Mouse (Mus musculus): ENCODE results near the gene Slc30a10. TPM values are rescaled to one million over a fixed set of nuclear protein-coding genes. Genes with fewer than 3 reads are reported as not detected.

Slc30a10 gene
- polyA plus RNA-seq, 1 experiment, result not detected

GRCm38 (mm10) chr1:185454955-185455701 is 480 bp downstream of the Slc30a10 start:
- TF ChIP-seq USF1 (IDR thresholded peaks at IDR 0.05; ENCODE audit: low read depth), result no peak
- no peak for TF ChIP-seq TCF3 (IDR thresholded peaks at IDR 0.05; ENCODE audit: insufficient read length, low read depth)
- no peak for TF ChIP-seq MAX (IDR thresholded peaks at IDR 0.05; ENCODE audit: low read depth)
- TF ChIP-seq E2F4 (IDR thresholded peaks at IDR 0.05; ENCODE audit: insufficient read depth), result no peak
- no peak overlapping the region for H3K4me2 ChIP-seq (ENCODE audit: low read depth)
- no peak overlapping the region for H3ac ChIP-seq (ENCODE audit: control insufficient read depth, insufficient read length)
- H3K79me2 ChIP-seq (ENCODE audit: control insufficient read depth, insufficient read depth), result no peaks in the 10 kb centered on the region
- no peaks in the 10 kb centered on the region for H3K36me3 ChIP-seq (ENCODE audit: control insufficient read depth, insufficient read depth)
- peaks cover 36% of the 10 kb centered on the region for H3K27me3 ChIP-seq (ENCODE audit: control insufficient read depth, insufficient read depth, insufficient read length)
- no peak overlapping the region for H3K4me3 ChIP-seq

- Histone ChIP-seq H3K27me3 (ENCODE audit: control insufficient read depth, insufficient read depth, insufficient read length) (peaks cover 34% of the 10 kb centered on the region), H3K4me2 (ENCODE audit: low read depth) (no peak overlapping the region)
Observed at GRCm38 (mm10) chr1:185456327-185456726, 1.7 kb downstream of the Slc30a10 start.

GRCm38 (mm10) chr1:185460096-185460495 is 5.4 kb downstream of the Slc30a10 start:
- Histone ChIP-seq H3K4me2 (ENCODE audit: low read depth) (no peak overlapping the region), H3K36me3 (ENCODE audit: control insufficient read depth, insufficient read depth) (no peaks in the 10 kb centered on the region), H3K4me3 (no peak overlapping the region), H3K27me3 (ENCODE audit: control insufficient read depth, insufficient read depth, insufficient read length) (peaks cover 50% of the 10 kb centered on the region), H3K79me2 (ENCODE audit: control insufficient read depth, insufficient read depth) (no peaks in the 10 kb centered on the region), H3ac (ENCODE audit: control insufficient read depth, insufficient read length) (no peak overlapping the region)
- TF ChIP-seq SRF (IDR thresholded peaks at IDR 0.05; ENCODE audit: control insufficient read depth, insufficient read length, low read depth) (no peak), POLR2AphosphoS2 (IDR thresholded peaks at IDR 0.05; ENCODE audit: insufficient read length, low read depth) (no peak), REST (IDR thresholded peaks at IDR 0.05; ENCODE audit: insufficient read depth, insufficient read length) (no peak), MAX (IDR thresholded peaks at IDR 0.05; ENCODE audit: low read depth) (no peak), USF1 (IDR thresholded peaks at IDR 0.05; ENCODE audit: low read depth) (no peak), CEBPB (IDR thresholded peaks at IDR 0.05; ENCODE audit: insufficient read depth, poor library complexity, severe bottlenecking) (no peak), MYOG (IDR thresholded peaks at IDR 0.05; ENCODE audit: control insufficient read depth in 1 of 3, insufficient read depth in 1 of 3, insufficient read length in 2 of 3, low read depth in 2 of 3) (no peak), TCF12 (IDR thresholded peaks at IDR 0.05; ENCODE audit: insufficient read depth, poor library complexity, severe bottlenecking) (no peak), MYOD1 (IDR thresholded peaks at IDR 0.05; ENCODE audit: control insufficient read depth in 1 of 3, insufficient read length in 2 of 3, low read depth in 2 of 3) (no peak), E2F4 (IDR thresholded peaks at IDR 0.05; ENCODE audit: insufficient read depth) (no peak), TCF3 (IDR thresholded peaks at IDR 0.05; ENCODE audit: insufficient read length, low read depth) (no peak), POLR2A (IDR thresholded peaks at IDR 0.05; ENCODE audit: insufficient read length, low read depth) (no peak)

More at GRCm38 (mm10) chr1:185456327-185456726, 1.7 kb downstream of the Slc30a10 start:
- TF ChIP-seq SRF (IDR thresholded peaks at IDR 0.05; ENCODE audit: control insufficient read depth, insufficient read length, low read depth), result no peak
- TF ChIP-seq USF1 (IDR thresholded peaks at IDR 0.05; ENCODE audit: low read depth), result no peak
- no peak for TF ChIP-seq TCF3 (IDR thresholded peaks at IDR 0.05; ENCODE audit: insufficient read length, low read depth)
- no peak for TF ChIP-seq REST (IDR thresholded peaks at IDR 0.05; ENCODE audit: insufficient read depth, insufficient read length)
- no peak for TF ChIP-seq MYOD1 (IDR thresholded peaks at IDR 0.05; ENCODE audit: control insufficient read depth in 1 of 3, insufficient read length in 2 of 3, low read depth in 2 of 3)
- TF ChIP-seq POLR2AphosphoS2 (IDR thresholded peaks at IDR 0.05; ENCODE audit: insufficient read length, low read depth), result no peak
- no peak for TF ChIP-seq MYOG (IDR thresholded peaks at IDR 0.05; ENCODE audit: control insufficient read depth in 1 of 3, insufficient read depth in 1 of 3, insufficient read length in 2 of 3, low read depth in 2 of 3)
- no peak for TF ChIP-seq E2F4 (IDR thresholded peaks at IDR 0.05; ENCODE audit: insufficient read depth)
- TF ChIP-seq TCF12 (IDR thresholded peaks at IDR 0.05; ENCODE audit: insufficient read depth, poor library complexity, severe bottlenecking), result no peak
- no peak for TF ChIP-seq CEBPB (IDR thresholded peaks at IDR 0.05; ENCODE audit: insufficient read depth, poor library complexity, severe bottlenecking)
- TF ChIP-seq POLR2A (IDR thresholded peaks at IDR 0.05; ENCODE audit: insufficient read length, low read depth), result no peak
- TF ChIP-seq MAX (IDR thresholded peaks at IDR 0.05; ENCODE audit: low read depth), result no peak
- no peaks in the 10 kb centered on the region for H3K36me3 ChIP-seq (ENCODE audit: control insufficient read depth, insufficient read depth)
- no peak overlapping the region for H3K4me3 ChIP-seq
- H3ac ChIP-seq (ENCODE audit: control insufficient read depth, insufficient read length), result no peak overlapping the region
- H3K79me2 ChIP-seq (ENCODE audit: control insufficient read depth, insufficient read depth), result no peaks in the 10 kb centered on the region

- no peak overlapping the region for H3K4me3 ChIP-seq
- H3K36me3 ChIP-seq (ENCODE audit: control insufficient read depth, insufficient read depth), result no peaks in the 10 kb centered on the region
- peaks cover 45% of the 10 kb centered on the region for H3K27me3 ChIP-seq (ENCODE audit: control insufficient read depth, insufficient read depth, insufficient read length)
- TF ChIP-seq TCF3 (IDR thresholded peaks at IDR 0.05; ENCODE audit: insufficient read length, low read depth) (no peak), REST (IDR thresholded peaks at IDR 0.05; ENCODE audit: insufficient read depth, insufficient read length) (no peak), MAX (IDR thresholded peaks at IDR 0.05; ENCODE audit: low read depth) (no peak), USF1 (IDR thresholded peaks at IDR 0.05; ENCODE audit: low read depth) (no peak), CEBPB (IDR thresholded peaks at IDR 0.05; ENCODE audit: insufficient read depth, poor library complexity, severe bottlenecking) (no peak), MYOG (IDR thresholded peaks at IDR 0.05; ENCODE audit: control insufficient read depth in 1 of 3, insufficient read depth in 1 of 3, insufficient read length in 2 of 3, low read depth in 2 of 3) (no peak), MYOD1 (IDR thresholded peaks at IDR 0.05; ENCODE audit: control insufficient read depth in 1 of 3, insufficient read length in 2 of 3, low read depth in 2 of 3) (no peak), TCF12 (IDR thresholded peaks at IDR 0.05; ENCODE audit: insufficient read depth, poor library complexity, severe bottlenecking) (no peak), POLR2AphosphoS2 (IDR thresholded peaks at IDR 0.05; ENCODE audit: insufficient read length, low read depth) (no peak), SRF (IDR thresholded peaks at IDR 0.05; ENCODE audit: control insufficient read depth, insufficient read length, low read depth) (no peak), POLR2A (IDR thresholded peaks at IDR 0.05; ENCODE audit: insufficient read length, low read depth) (no peak), E2F4 (IDR thresholded peaks at IDR 0.05; ENCODE audit: insufficient read depth) (no peak)
- no peaks in the 10 kb centered on the region for H3K79me2 ChIP-seq (ENCODE audit: control insufficient read depth, insufficient read depth)
- H3K4me2 ChIP-seq (ENCODE audit: low read depth), result no peak overlapping the region
- H3ac ChIP-seq (ENCODE audit: control insufficient read depth, insufficient read length), result no peak overlapping the region
Observed at GRCm38 (mm10) chr1:185462889-185463288, 8.2 kb downstream of the Slc30a10 start.
